Mouse (Mus musculus) heart, adult 2 months (tissue): ENCODE measurements around the gene Gm49325.

Source experiments
- CTCF ChIP-seq: fragments of 200-600 bp; IDR thresholded peaks from 2 replicates; pipeline ENCODE4 v1.8.1; 2022; ENCODE audit warnings: antibody characterized with exemption, mild to moderate bottlenecking, moderate library complexity
- POLR2A ChIP-seq: fragments of 200-500 bp; IDR thresholded peaks from 2 replicates; pipeline ENCODE4 v1.6.1; 2011; ENCODE audit warnings: mild to moderate bottlenecking, low read depth, low read length, control low read depth; ENCODE audit not compliant: insufficient read depth

DNA sequence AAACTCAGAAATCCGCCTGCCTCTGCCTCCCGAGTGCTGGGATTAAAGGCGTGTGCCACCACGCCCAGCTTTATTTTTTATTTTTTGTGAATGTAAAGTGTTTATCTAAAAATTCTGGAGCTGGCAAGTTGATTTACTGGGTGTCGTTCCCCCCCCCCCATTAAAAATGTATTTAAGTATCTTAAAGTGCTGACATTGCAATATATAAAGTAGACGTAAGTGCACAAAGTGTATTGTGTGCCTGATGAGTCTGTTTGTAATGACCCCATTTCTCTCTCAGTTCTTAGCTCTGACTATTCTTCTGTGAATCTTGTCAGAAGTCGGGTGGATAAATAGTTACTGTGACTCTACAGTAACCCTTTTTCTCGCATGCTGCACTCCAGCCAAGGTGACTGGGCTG lies 9.7 kb downstream of the Gm49325 start:
- TF ChIP-seq CTCF (no peak), POLR2A (no peak)
